Mouse (Mus musculus) hindbrain, embryonic 11.5 days (tissue): ENCODE results near the gene Hbq1b. TPM values are rescaled to one million over a fixed set of nuclear protein-coding genes. Genes with fewer than 3 reads are reported as not detected.

Source experiments
- ATAC-seq: fragments of 200-750 bp; cut with Nextera tagmentation; 2 replicates; pipeline ENCODE4 v1.8.0; 2017; ENCODE audit warnings: mild to moderate bottlenecking, moderate TSS enrichment, moderate library complexity; ENCODE audit not compliant: low FRiP score
- DNase-seq: peaks from one replicate; pipeline ENCODE4 v3.0.0-alpha.2; 2015; ENCODE audit warnings: low spot score
- H3K27ac ChIP-seq: fragments of 300-500 bp; sonication (generic); 2 replicates; pipeline ENCODE4 v1.5.1; 2014; ENCODE audit warnings: mild to moderate bottlenecking, low read depth, low read length
- H3K27me3 ChIP-seq: fragments of 300-500 bp; sonication (generic); 2 replicates; pipeline ENCODE4 v1.6.1; 2014; ENCODE audit warnings: mild to moderate bottlenecking, low read length, moderate library complexity, mixed read lengths; ENCODE audit not compliant: control insufficient read depth, insufficient read depth
- H3K36me3 ChIP-seq: fragments of 300-500 bp; sonication (generic); 2 replicates; pipeline ENCODE4 v1.6.1; 2014; ENCODE audit warnings: mild to moderate bottlenecking, low read length, moderate library complexity, mixed read lengths; ENCODE audit not compliant: control insufficient read depth, insufficient read depth
- H3K4me1 ChIP-seq: fragments of 300-500 bp; sonication (generic); replicated peaks from 2 replicates; pipeline ENCODE4 v1.6.1; 2014; ENCODE audit warnings: low read length, mixed read lengths; ENCODE audit not compliant: control insufficient read depth, insufficient read depth
- H3K4me2 ChIP-seq: fragments of 300-500 bp; sonication (generic); replicated peaks from 2 replicates; pipeline ENCODE4 v1.6.1; 2014; ENCODE audit warnings: mild to moderate bottlenecking, low read depth, low read length
- H3K4me3 ChIP-seq: fragments of 300-500 bp; sonication (generic); 2 replicates; pipeline ENCODE4 v1.5.1; 2014; ENCODE audit warnings: low read depth, low read length
- H3K9ac ChIP-seq: fragments of 300-500 bp; sonication (generic); 2 replicates; pipeline ENCODE4 v1.6.1; 2014; ENCODE audit warnings: low read depth, low read length
- H3K9me3 ChIP-seq: fragments of 300-500 bp; sonication (generic); 2 replicates; pipeline ENCODE4 v1.6.1; 2016; ENCODE audit warnings: low read length; ENCODE audit not compliant: control insufficient read depth
- WGBS: fragments of 180-500 bp; shearing (Covaris S2); extraction: QIAGEN DNeasy Blood & Tissue Kit; methylation state at CpG from one replicate; pipeline ENCODE4 v1.1.7; 2014; 5-methylcytosine and 5-hydroxymethylcytosine counted together
- polyA plus RNA-seq: library from polyadenylated mRNA; unstranded; fragments of >200 nt; fragmentation: Nextera tagmentation; extraction: Ambion mirVana; gene quantifications from 2 replicates; pipeline ENCODE4 v1.2.1, GENCODE M21; 2014

Hbq1b gene
- polyA plus RNA-seq, 1 experiment from 2014 or later = 6.7 TPM

- H3K27ac ChIP-seq = no peak overlapping the region
- no peak overlapping the region for H3K4me3 ChIP-seq
- 67% methylated on average over 11 of the region's 11 CpGs for WGBS
- 0 out of 2 replicates have a peak, but pooled peaks have one; percentile 38 for ATAC-seq
- H3K9ac ChIP-seq = no peak overlapping the region
- no peak for DNase-seq
- no peaks in the 10 kb centered on the region for H3K4me1 ChIP-seq
- H3K27me3 ChIP-seq = no peaks in the 10 kb centered on the region
- no peaks in the 10 kb centered on the region for H3K36me3 ChIP-seq
- no peak overlapping the region for H3K4me2 ChIP-seq
- no peaks in the 10 kb centered on the region for H3K9me3 ChIP-seq
Measured at GRCm38 (mm10) chr11:32320507-32321195, 33.9 kb downstream of the Hbq1b start.

DNA sequence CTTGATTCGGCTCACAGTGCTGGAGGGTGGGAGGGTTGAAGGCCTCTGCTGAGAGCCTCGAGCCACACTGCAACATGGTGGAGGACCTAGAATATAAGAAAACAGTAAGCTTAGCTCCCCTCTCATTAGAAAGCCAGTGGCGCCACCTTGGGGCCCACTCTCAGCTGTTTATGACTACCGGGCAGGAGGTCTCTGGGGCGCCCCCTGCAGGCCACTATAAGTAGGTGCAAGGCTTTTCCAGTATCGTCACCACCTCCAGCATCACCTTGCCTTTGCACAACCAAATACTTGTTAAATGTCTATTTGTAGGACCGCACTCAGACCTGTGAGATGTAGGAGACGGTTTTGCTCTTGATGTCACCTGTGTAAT, 34.4 kb downstream of the Hbq1b start:
- Histone ChIP-seq H3K36me3 (no peaks in the 10 kb centered on the region), H3K27ac (no peak overlapping the region), H3K4me3 (no peak overlapping the region), H3K9me3 (no peaks in the 10 kb centered on the region), H3K27me3 (no peaks in the 10 kb centered on the region), H3K9ac (no peak overlapping the region), H3K4me2 (no peak overlapping the region), H3K4me1 (no peaks in the 10 kb centered on the region)
- 0 out of 2 replicates have a peak, but pooled peaks have one; percentile 35 for ATAC-seq
- 45% methylated on average over 8 of the region's 8 CpGs for WGBS
- peak; percentile 80 for DNase-seq

DNA sequence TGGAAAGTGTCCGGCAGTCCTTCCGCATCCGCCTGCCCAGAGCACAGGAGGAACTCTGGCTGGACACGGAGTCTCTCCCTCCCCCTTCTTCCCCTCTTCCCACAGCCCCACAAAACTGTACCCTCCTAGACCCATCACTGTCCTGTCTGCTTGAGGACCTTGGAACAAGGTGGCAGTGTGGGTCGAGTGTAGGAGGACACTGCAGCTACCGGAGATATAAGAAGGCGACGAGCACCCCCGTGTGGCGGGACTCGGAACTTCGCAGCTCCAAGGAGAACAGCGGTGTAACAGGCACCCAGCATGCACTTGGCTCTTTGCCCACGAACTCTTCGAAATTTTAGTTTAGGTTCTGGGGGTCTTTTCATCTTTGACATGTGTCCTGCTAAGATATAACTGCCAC, 37.8 kb downstream of the Hbq1b start:
- no peak overlapping the region for H3K4me3 ChIP-seq
- H3K4me2 ChIP-seq = no peak overlapping the region
- WGBS = 11% methylated on average over 15 of the region's 15 CpGs
- H3K27me3 ChIP-seq = no peaks in the 10 kb centered on the region
- ATAC-seq (peak; percentile 76), DNase-seq (peak; percentile 96)
- no peak overlapping the region for H3K9ac ChIP-seq
- no peaks in the 10 kb centered on the region for H3K9me3 ChIP-seq
- no peaks in the 10 kb centered on the region for H3K36me3 ChIP-seq
- no peak overlapping the region for H3K27ac ChIP-seq
- no peaks in the 10 kb centered on the region for H3K4me1 ChIP-seq

- H3K9me3 ChIP-seq = no peaks in the 10 kb centered on the region
- H3K4me1 ChIP-seq = 0 out of 2 replicates have a peak, but pooled peaks cover 2% of the 10 kb centered on the region
- ATAC-seq (no peak), DNase-seq (no peak)
- H3K27ac ChIP-seq = no peak overlapping the region
- no peak overlapping the region for H3K9ac ChIP-seq
- H3K36me3 ChIP-seq = no peaks in the 10 kb centered on the region
- no peak overlapping the region for H3K4me2 ChIP-seq
- 54% methylated on average over 6 of the region's 6 CpGs for WGBS
- H3K27me3 ChIP-seq = no peaks in the 10 kb centered on the region
- H3K4me3 ChIP-seq = no peak overlapping the region
Measured at GRCm38 (mm10) chr11:32331075-32331474, 44.3 kb downstream of the Hbq1b start.

- ATAC-seq = no peak
- Histone ChIP-seq H3K4me3 (no peak overlapping the region), H3K36me3 (no peaks in the 10 kb centered on the region), H3K9me3 (no peaks in the 10 kb centered on the region), H3K4me2 (no peak overlapping the region), H3K4me1 (0 out of 2 replicates have a peak, but pooled peaks cover 2% of the 10 kb centered on the region), H3K9ac (no peak overlapping the region), H3K27ac (no peak overlapping the region), H3K27me3 (no peaks in the 10 kb centered on the region)
- no peak for DNase-seq
- 74% methylated on average over 5 of the region's 5 CpGs for WGBS
Measured at GRCm38 (mm10) chr11:32331861-32332260, 45.1 kb downstream of the Hbq1b start.

DNA sequence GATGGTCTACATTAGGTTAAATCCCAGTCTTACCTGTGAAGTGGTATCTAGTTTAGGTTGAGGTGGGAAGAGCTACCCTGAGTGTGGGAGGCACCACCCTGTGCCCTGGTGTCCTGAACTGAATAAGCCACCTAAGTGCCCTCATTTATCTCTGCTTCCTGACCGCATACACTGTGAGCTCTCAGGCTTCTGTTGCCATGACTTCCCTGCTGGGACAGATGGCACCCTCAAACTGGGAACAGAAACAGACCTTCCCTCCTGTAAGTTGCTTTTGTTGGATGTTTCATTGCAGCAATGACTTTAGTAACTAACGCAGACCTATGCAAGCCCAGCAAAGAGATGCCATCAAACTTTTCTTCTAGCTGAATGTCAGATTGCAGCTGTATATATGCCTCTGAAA, 46.5 kb downstream of the Hbq1b start:
- H3K4me3 ChIP-seq = no peak overlapping the region
- H3K27me3 ChIP-seq = no peaks in the 10 kb centered on the region
- DNase-seq (no peak), ATAC-seq (no peak)
- H3K9me3 ChIP-seq = no peaks in the 10 kb centered on the region
- no peak overlapping the region for H3K4me2 ChIP-seq
- 69% methylated on average over 2 of the region's 2 CpGs for WGBS
- H3K4me1 ChIP-seq = 0 out of 2 replicates have a peak, but pooled peaks cover 2% of the 10 kb centered on the region
- H3K9ac ChIP-seq = no peak overlapping the region
- H3K27ac ChIP-seq = no peak overlapping the region
- H3K36me3 ChIP-seq = no peaks in the 10 kb centered on the region

DNA sequence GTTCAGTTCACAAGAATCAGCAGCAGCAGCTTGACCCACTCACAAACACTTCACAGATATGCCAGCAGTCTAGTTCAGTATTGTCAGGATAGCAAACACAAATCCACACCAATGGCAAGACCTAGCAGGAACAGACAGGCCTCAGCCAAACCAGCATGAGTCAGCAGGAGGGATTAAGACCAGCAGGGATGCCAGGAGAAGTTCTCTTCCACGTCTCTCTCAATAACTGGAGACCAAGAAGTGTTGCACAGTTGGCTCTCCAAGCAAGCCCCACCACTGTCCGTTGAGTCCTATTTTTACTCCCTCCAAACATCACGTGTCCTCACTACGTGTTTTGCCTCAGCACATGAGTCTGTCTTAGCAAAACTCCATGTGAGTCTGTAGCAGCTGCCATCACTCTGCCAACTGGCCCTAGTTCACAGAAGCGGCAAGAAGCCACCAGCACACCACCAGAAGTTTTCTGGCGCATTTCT, 49.7 kb downstream of the Hbq1b start:
- H3K36me3 ChIP-seq = no peaks in the 10 kb centered on the region
- H3K27me3 ChIP-seq = no peaks in the 10 kb centered on the region
- no peaks in the 10 kb centered on the region for H3K9me3 ChIP-seq
- no peak overlapping the region for H3K4me3 ChIP-seq
- no peak overlapping the region for H3K4me2 ChIP-seq
- H3K4me1 ChIP-seq = no peaks in the 10 kb centered on the region
- WGBS = 87% methylated on average over 6 of the region's 6 CpGs
- H3K9ac ChIP-seq = no peak overlapping the region
- no peak for DNase-seq
- no peak overlapping the region for H3K27ac ChIP-seq
- no peak for ATAC-seq

Other genes starting within 250 kb of the Hbq1b start
- gene Il9r, start 86.7 kb upstream of the Hbq1b start, polyA plus RNA-seq = not detected in 2 replicates
- 82.5 and 84.2 TPM in 2 replicates for gene Snrnp25, start 81.5 kb upstream of the Hbq1b start, polyA plus RNA-seq
- 19.1 and 21.0 TPM in 2 replicates for gene Rhbdf1, start 64.7 kb upstream of the Hbq1b start, polyA plus RNA-seq
- 28.6 and 29.0 TPM in 2 replicates for gene Mpg, start 60.5 kb upstream of the Hbq1b start, polyA plus RNA-seq
- 28.9 and 31.4 TPM in 2 replicates for gene Nprl3, start 19.3 kb upstream of the Hbq1b start, polyA plus RNA-seq
- gene Hba-x, start 10.6 kb upstream of the Hbq1b start, polyA plus RNA-seq = 3,064 and 3,380 TPM in 2 replicates
- 2,798 and 2,861 TPM in 2 replicates for gene Hba-a1, start 3.5 kb upstream of the Hbq1b start, polyA plus RNA-seq
- 5,394 and 5,453 TPM in 2 replicates for gene Hba-a2, start 9.5 kb downstream of the Hbq1b start, polyA plus RNA-seq
- gene Hbq1a, start 13.1 kb downstream of the Hbq1b start, polyA plus RNA-seq = not detected in 2 replicates
- gene Sh3pxd2b, start 60.9 kb downstream of the Hbq1b start, polyA plus RNA-seq = 21.1 and 24.2 TPM in 2 replicates
- 65.5 and 73.2 TPM in 2 replicates for gene Ubtd2, start 168.4 kb downstream of the Hbq1b start, polyA plus RNA-seq
- 0.28 TPM in 1 of 2 replicates, not detected in the other for gene Efcab9, start 245.1 kb downstream of the Hbq1b start, polyA plus RNA-seq
- 1.3 and 2.3 TPM in 2 replicates for gene Stk10, start 246.3 kb downstream of the Hbq1b start, polyA plus RNA-seq